Mouse (Mus musculus) liver, postnatal 0 days (tissue): ENCODE results near the gene Borcs5.

Experiments
- CTCF ChIP-seq: sonication (generic); IDR thresholded peaks from 2 replicates; pipeline ENCODE4 v1.5.1; 2016; ENCODE audit warnings: antibody characterized with exemption, low read depth
- EP300 ChIP-seq: IDR thresholded peaks from 2 replicates; pipeline ENCODE4 v1.6.1; 2016; ENCODE audit warnings: antibody characterized with exemption, low read depth, mild to moderate bottlenecking

DNA sequence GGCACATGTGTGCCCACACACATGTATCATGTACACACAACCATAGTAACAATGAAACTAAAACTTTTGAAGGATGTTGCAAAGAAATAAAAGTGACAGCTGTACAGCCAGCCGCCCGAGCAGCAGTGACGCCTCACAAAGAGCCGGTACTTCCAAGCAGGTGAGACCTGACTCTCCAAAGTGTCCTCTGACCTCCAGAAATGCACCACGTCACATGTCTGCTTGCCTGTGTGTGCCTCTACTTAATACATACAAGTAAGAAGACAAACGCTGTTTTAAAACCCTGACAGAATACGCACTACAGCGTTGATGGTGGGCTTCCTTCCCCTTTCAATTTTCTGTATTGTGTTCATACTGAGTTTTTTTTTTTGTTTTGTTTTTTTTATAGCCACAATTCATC lies 83.6 kb downstream of the Borcs5 start:
- no peak for TF ChIP-seq CTCF
- TF ChIP-seq EP300, result no peak
